Mouse (Mus musculus): ENCODE results near the gene Ccar1.

- TF ChIP-seq CTCF (IDR thresholded peaks at IDR 0.05; ENCODE audit: low read depth) (no peak), EP300 (optimal IDR thresholded peaks at IDR 0.05) (no peak)
These were observed 39.5 kb upstream of the Ccar1 start for GRCm38 (mm10) chr10:62831546-62831945.
